Mouse (Mus musculus) midbrain, embryonic 14.5 days (tissue): ENCODE measurements at regions not wholly inside any gene's neighbourhood (a gene's known extent, or its start where the extent isn't known, plus 50 kb on each side); places are given as distances from the start of the nearest gene placed in this dataset.

Experiments
- ATAC-seq: fragments of 200-750 bp; cut with Nextera tagmentation; 2 replicates; pipeline ENCODE4 v1.8.0; 2017; ENCODE audit warnings: moderate number of reproducible peaks, moderate library complexity; ENCODE audit not compliant: low FRiP score, low TSS enrichment
- DNase-seq: peaks from one replicate; pipeline ENCODE4 v3.0.0-alpha.2; 2015
- H3K27ac ChIP-seq: fragments of 300-500 bp; sonication (generic); replicated peaks from 2 replicates; pipeline ENCODE4 v1.5.1; 2014; ENCODE audit warnings: mild to moderate bottlenecking, low read depth, low read length, moderate library complexity
- H3K27me3 ChIP-seq: fragments of 300-500 bp; sonication (generic); 2 replicates; pipeline ENCODE4 v1.6.1; 2014; ENCODE audit warnings: low read length, control low read depth, mixed read lengths; ENCODE audit not compliant: control insufficient read depth, insufficient read depth
- H3K36me3 ChIP-seq: fragments of 300-500 bp; sonication (generic); 2 replicates; pipeline ENCODE4 v1.6.1; 2014; ENCODE audit warnings: low read length, control low read depth; ENCODE audit not compliant: control insufficient read depth, insufficient read depth
- H3K4me1 ChIP-seq: fragments of 300-500 bp; sonication (generic); 2 replicates; pipeline ENCODE4 v1.6.1; 2014; ENCODE audit warnings: mild to moderate bottlenecking, antibody characterized with exemption, low read length, control low read depth; ENCODE audit not compliant: control insufficient read depth, insufficient read depth
- H3K4me2 ChIP-seq: fragments of 300-500 bp; sonication (generic); 2 replicates; pipeline ENCODE4 v1.6.1; 2014; ENCODE audit warnings: mild to moderate bottlenecking, low read length, moderate library complexity
- H3K4me3 ChIP-seq: fragments of 300-500 bp; sonication (generic); replicated peaks from 2 replicates; pipeline ENCODE4 v1.5.1; 2014; ENCODE audit warnings: low read depth, low read length
- H3K9ac ChIP-seq: fragments of 300-500 bp; sonication (generic); replicated peaks from 2 replicates; pipeline ENCODE4 v1.6.1; 2014; ENCODE audit warnings: mild to moderate bottlenecking, low read length, moderate library complexity
- H3K9me3 ChIP-seq: fragments of 300-500 bp; sonication (generic); 2 replicates; pipeline ENCODE4 v1.6.1; 2016; ENCODE audit warnings: low read length, control low read depth, mixed read lengths; ENCODE audit not compliant: control insufficient read depth
- WGBS: fragments of 180-500 bp; shearing (Covaris S2); extraction: QIAGEN DNeasy Blood & Tissue Kit; methylation state at CpG from one replicate; pipeline ENCODE4 v1.1.7; 2014; 5-methylcytosine and 5-hydroxymethylcytosine counted together

DNA sequence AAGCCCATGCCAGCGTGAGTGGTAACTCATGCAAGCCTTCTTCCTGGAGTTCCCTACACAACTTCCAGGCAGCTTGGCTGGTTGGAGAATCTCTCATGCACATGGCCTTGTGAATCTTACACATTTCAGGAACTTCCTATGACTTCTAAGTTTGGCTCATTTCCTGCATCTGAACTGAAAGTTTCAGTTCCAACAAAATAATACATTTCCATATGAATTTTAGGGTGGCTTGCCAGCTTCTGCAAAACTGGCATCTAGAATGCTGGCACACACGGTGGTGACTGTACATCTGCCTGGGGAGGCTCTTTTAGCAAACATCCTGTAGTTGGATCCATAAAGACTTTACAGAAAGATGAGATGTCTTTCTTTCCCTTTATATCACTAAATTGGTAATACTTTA is 110.6 kb upstream of the Kbtbd8 start:
- H3K4me3 ChIP-seq = no peak overlapping the region
- no peaks in the 10 kb centered on the region for H3K27me3 ChIP-seq
- H3K4me2 ChIP-seq = no peak overlapping the region
- no peak overlapping the region for H3K27ac ChIP-seq
- no peak overlapping the region for H3K9ac ChIP-seq
- WGBS = 81% methylated on average over 2 of the region's 2 CpGs
- ATAC-seq (no peak), DNase-seq (no peak)
- H3K9me3 ChIP-seq = no peaks in the 10 kb centered on the region
- no peaks in the 10 kb centered on the region for H3K4me1 ChIP-seq
- H3K36me3 ChIP-seq = no peaks in the 10 kb centered on the region

DNA sequence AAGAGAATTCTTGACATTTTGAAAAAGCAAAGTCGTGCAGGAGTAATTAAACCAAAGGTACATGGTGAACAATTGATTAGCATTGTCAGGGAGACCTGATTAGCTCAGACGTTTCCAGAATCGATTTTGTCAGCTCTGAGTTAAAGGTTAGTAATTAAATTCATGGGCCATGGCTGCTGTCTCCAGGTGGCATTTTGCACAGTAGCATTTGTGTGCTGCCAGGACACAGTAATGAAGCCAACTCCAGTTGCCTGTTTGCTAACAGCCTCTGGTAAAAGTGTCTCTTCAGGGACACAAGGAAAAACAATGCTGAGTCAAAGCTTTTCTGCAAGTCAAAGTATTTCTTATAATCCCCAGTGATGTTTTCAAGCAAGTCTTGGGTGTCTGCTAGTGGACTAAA is 113.3 kb upstream of the Kbtbd8 start:
- Histone ChIP-seq H3K27me3 (no peaks in the 10 kb centered on the region), H3K4me1 (no peaks in the 10 kb centered on the region), H3K36me3 (no peaks in the 10 kb centered on the region), H3K27ac (no peak overlapping the region), H3K4me3 (no peak overlapping the region), H3K4me2 (no peak overlapping the region), H3K9ac (no peak overlapping the region), H3K9me3 (no peaks in the 10 kb centered on the region)
- WGBS = 71% methylated on average over 3 of the region's 3 CpGs
- ATAC-seq = no peak
- no peak for DNase-seq

DNA sequence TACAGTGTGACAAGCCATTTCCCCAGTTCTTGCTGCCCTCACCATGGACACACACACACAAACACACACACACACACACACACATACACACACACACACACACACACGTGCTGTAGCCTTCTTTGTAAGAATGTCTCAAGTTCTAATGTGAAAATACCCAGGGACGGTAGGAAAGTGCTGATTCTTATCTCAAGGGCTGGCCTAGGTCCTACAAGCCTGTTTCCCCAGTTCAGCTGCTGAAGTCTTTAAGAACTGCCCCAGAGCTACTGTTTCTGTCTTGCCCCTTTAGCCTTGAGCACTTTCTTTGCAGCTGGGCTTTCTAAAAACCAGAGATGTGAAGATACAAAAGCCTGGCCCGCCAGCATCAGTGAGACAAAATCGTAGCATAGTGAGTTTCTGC is 117.5 kb upstream of the Kbtbd8 start:
- no peaks in the 10 kb centered on the region for H3K36me3 ChIP-seq
- no peak overlapping the region for H3K27ac ChIP-seq
- no peaks in the 10 kb centered on the region for H3K9me3 ChIP-seq
- 71% methylated on average over 4 of the region's 4 CpGs for WGBS
- H3K4me2 ChIP-seq = no peak overlapping the region
- H3K9ac ChIP-seq = no peak overlapping the region
- DNase-seq (no peak), ATAC-seq (no peak)
- H3K4me3 ChIP-seq = no peak overlapping the region
- H3K27me3 ChIP-seq = no peaks in the 10 kb centered on the region
- no peaks in the 10 kb centered on the region for H3K4me1 ChIP-seq

DNA sequence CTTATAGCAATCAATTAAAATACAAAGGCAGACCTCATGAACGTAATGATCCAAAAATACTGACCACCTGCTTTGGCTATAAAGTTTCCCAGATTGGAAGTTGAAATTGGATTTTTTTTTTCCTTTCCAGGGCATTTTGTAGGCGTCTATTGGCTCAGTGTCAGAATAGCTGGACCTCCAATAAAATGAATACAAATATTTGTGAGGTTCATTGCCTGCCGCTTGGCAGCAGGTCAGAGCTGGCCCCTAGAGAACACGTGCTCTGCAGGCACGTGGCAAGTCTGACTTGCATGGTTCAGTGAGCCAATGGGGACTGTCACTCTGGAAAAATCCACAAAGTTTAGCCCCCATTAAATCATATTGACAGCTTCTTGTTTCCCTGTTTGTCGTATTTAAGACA is 118.0 kb upstream of the Kbtbd8 start:
- no peaks in the 10 kb centered on the region for H3K27me3 ChIP-seq
- no peaks in the 10 kb centered on the region for H3K36me3 ChIP-seq
- H3K4me1 ChIP-seq = no peaks in the 10 kb centered on the region
- no peak for ATAC-seq
- WGBS = 42% methylated on average over 6 of the region's 6 CpGs
- no peak overlapping the region for H3K27ac ChIP-seq
- DNase-seq = no peak
- no peak overlapping the region for H3K9ac ChIP-seq
- no peak overlapping the region for H3K4me2 ChIP-seq
- no peaks in the 10 kb centered on the region for H3K9me3 ChIP-seq
- H3K4me3 ChIP-seq = no peak overlapping the region

DNA sequence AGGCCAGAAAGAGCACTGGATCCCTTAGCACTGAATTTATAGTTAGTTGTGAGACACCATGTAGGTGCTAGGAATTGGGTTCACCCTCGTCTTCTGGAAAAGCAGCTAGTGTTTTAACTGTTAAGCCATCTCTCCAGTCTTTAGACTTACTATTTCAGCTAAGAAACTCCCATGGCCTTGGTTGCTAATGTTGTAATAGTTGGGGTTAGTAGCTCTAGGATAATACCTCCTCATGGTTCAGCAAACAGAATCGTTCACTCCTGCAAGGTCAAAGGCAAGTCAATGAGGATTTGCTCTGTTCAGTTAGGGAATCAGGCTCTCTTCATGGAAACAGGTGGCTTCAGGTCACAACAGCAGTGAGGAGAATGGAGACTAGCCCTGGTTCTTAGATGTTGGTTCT is 118.7 kb upstream of the Kbtbd8 start:
- Histone ChIP-seq H3K27ac (no peak overlapping the region), H3K4me1 (no peaks in the 10 kb centered on the region), H3K9me3 (no peaks in the 10 kb centered on the region), H3K4me2 (no peak overlapping the region), H3K4me3 (no peak overlapping the region), H3K9ac (no peak overlapping the region), H3K36me3 (no peaks in the 10 kb centered on the region), H3K27me3 (no peaks in the 10 kb centered on the region)
- WGBS = 80% methylated on average over 2 of the region's 2 CpGs
- no peak for DNase-seq
- ATAC-seq = no peak

DNA sequence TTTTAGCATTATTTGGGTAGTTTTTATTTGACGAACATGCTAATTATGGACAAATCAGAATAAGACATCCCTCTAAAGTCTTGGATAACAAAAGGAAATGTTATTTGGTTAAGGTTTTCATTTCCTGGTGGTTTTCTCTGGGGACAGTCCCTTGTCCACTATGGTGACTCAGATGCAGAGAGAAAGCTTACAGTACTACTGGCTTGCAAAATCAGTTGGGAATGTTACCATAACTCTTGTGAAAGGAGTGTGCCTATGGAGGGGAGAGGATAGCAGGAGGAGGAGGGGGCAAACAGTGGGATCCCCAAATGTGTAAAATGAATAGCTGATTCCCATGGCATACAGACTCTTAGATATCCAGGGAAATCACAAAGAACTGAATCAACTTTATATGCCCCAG is 122.7 kb upstream of the Kbtbd8 start:
- Histone ChIP-seq H3K36me3 (no peaks in the 10 kb centered on the region), H3K4me3 (no peak overlapping the region), H3K9ac (no peak overlapping the region), H3K27me3 (no peaks in the 10 kb centered on the region), H3K4me2 (no peak overlapping the region), H3K9me3 (no peaks in the 10 kb centered on the region), H3K4me1 (no peaks in the 10 kb centered on the region), H3K27ac (no peak overlapping the region)
- ATAC-seq (no peak), DNase-seq (no peak)
- 92% methylated on average over 1 of the region's 1 CpGs for WGBS

DNA sequence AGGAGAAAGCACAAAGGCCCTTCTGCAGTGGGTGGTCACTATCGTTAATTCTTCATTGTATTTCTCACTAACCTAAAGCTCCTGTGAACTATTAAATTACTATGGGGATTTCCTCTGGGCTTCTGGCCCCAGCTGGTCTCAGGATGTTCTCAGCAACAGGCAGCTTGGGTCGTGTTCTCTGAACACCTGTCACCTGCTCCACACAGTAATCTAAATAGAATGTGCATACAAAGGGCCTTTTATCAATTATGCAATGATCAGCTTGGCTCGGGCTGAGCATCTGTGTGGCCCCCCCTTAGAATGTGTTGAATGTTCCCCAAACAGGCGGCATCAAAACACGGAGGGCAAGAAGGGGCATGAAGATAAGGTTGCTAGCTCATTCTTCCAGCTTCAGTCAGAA is 129.6 kb upstream of the Kbtbd8 start:
- H3K9ac ChIP-seq = no peak overlapping the region
- H3K4me3 ChIP-seq = no peak overlapping the region
- ATAC-seq (no peak), DNase-seq (no peak)
- no peaks in the 10 kb centered on the region for H3K27me3 ChIP-seq
- H3K9me3 ChIP-seq = no peaks in the 10 kb centered on the region
- H3K4me2 ChIP-seq = no peak overlapping the region
- H3K4me1 ChIP-seq = no peaks in the 10 kb centered on the region
- H3K36me3 ChIP-seq = no peaks in the 10 kb centered on the region
- WGBS = 40% methylated on average over 5 of the region's 5 CpGs
- H3K27ac ChIP-seq = no peak overlapping the region

DNA sequence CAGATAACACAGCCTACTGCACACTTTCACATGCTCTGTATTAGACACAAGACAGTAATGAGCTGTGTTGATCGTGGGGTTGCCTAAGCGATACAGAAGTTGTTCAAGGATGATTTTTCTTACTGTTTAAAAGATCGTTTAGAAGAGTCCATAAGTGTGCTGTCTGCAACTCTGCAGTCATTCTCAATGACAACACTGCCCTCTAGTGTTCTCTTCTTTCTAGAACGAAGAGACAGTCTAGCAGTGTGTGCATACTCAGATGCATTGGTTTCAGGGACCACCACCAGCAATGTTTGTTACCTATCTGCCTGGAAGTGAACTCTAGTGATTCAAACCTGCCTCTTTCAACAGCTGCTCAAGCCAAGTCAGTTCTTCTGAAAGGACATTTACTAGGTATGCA is 130.7 kb upstream of the Kbtbd8 start:
- Histone ChIP-seq H3K9me3 (no peaks in the 10 kb centered on the region), H3K4me1 (no peaks in the 10 kb centered on the region), H3K4me3 (no peak overlapping the region), H3K4me2 (no peak overlapping the region), H3K9ac (no peak overlapping the region), H3K27me3 (no peaks in the 10 kb centered on the region), H3K27ac (no peak overlapping the region), H3K36me3 (no peaks in the 10 kb centered on the region)
- DNase-seq (peak; percentile 93), ATAC-seq (no peak)
- 29% methylated on average over 4 of the region's 4 CpGs for WGBS

DNA sequence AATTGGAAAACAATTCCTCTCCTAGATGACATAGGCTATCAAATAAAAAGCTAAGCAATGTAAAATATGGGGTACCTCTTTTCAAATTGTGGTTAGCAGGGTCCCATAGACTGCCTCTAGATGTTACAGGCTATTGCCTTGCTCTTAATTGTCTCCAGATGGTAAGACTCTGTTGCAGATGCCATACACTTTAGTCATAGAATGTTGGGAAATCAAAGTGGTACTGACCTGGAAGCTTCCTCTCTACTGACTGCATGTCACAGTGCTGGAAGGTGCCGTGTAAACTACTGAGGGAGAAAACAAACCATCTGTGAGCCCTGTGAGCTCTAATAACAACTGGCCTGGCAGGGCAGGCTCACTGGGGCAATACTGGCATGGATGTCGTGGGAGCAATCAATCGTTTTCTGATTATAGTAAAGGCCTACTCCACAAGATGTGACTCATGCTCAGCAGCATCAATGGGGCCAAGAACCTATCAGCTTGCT is 132.6 kb upstream of the Kbtbd8 start:
- DNase-seq (no peak), ATAC-seq (no peak)
- H3K9me3 ChIP-seq = no peaks in the 10 kb centered on the region
- WGBS = 95% methylated on average over 3 of the region's 3 CpGs
- no peaks in the 10 kb centered on the region for H3K27me3 ChIP-seq
- no peaks in the 10 kb centered on the region for H3K36me3 ChIP-seq
- H3K4me2 ChIP-seq = no peak overlapping the region
- H3K4me1 ChIP-seq = no peaks in the 10 kb centered on the region
- H3K27ac ChIP-seq = no peak overlapping the region
- no peak overlapping the region for H3K4me3 ChIP-seq
- no peak overlapping the region for H3K9ac ChIP-seq
